Mouse (Mus musculus): ENCODE results near the gene Pom121l2. TPM values are rescaled to one million over a fixed set of nuclear protein-coding genes. Genes with fewer than 3 reads are reported as not detected.

Gene Pom121l2
- polyA plus RNA-seq, 1 experiment from 2014 or later = 0.12 TPM

GRCm38 (mm10) chr13:21940811-21941321, 40.1 kb upstream of the Pom121l2 start:
- peak; percentile 84 for DNase-seq (ENCODE audit: low spot score)
- ATAC-seq (replicated peaks; ENCODE audit: low FRiP score) = peak; percentile 39; the same call in 1 of the 2 replicates
- H3K4me1 ChIP-seq (replicated peaks; ENCODE audit: control insufficient read depth, insufficient read depth, low read length) = 0 out of 2 replicates have a peak, but pooled peaks cover 2% of the 10 kb centered on the region
- H3K4me3 ChIP-seq (ENCODE audit: low read depth, low read length) = peak overlapping the region; percentile 41
- no peaks in the 10 kb centered on the region for H3K27me3 ChIP-seq (ENCODE audit: control insufficient read depth, insufficient read depth, low read length)
- H3K9me3 ChIP-seq (ENCODE audit: control insufficient read depth, low read length) = no peaks in the 10 kb centered on the region
- no peak overlapping the region for H3K27ac ChIP-seq (ENCODE audit: low read depth, low read length)
- H3K4me2 ChIP-seq (ENCODE audit: low read depth, low read length, severe bottlenecking) = peak overlapping the region; percentile 55
- 0% methylated on average over 16 of the region's 16 CpGs for WGBS
- H3K36me3 ChIP-seq (ENCODE audit: control insufficient read depth, insufficient read depth, low read length) = no peaks in the 10 kb centered on the region
- H3K9ac ChIP-seq (ENCODE audit: low read length) = peak overlapping the region; percentile 60

DNA sequence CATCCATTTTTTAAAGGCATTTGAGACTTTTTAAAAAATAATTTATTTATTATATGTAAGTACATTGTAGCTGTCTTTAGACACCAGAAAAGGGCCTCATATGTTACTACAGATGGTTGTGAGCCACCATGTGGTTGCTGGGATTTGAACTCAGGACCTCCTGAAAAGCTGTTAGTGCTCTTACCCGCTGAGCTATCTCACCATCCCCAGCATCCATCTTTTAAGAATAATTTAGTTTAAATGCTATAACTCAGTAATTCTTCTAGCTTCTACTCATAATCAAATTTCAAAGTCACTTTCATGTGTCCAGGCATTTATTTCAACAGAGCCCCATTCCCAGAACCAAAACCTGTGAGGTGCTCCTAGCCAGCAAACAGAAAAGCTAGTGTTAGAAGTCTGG, 37.4 kb upstream of the Pom121l2 start:
- H3K27ac ChIP-seq (ENCODE audit: low read depth, low read length) = no peak overlapping the region
- H3K4me2 ChIP-seq (ENCODE audit: low read depth, low read length, severe bottlenecking) = no peak overlapping the region
- no peaks in the 10 kb centered on the region; the same call in 1 of the 2 replicates for H3K4me1 ChIP-seq (replicated peaks; ENCODE audit: control insufficient read depth, insufficient read depth, low read length)
- no peaks in the 10 kb centered on the region for H3K27me3 ChIP-seq (ENCODE audit: control insufficient read depth, insufficient read depth, low read length)
- 65% methylated on average over 1 of the region's 1 CpGs for WGBS
- ATAC-seq (replicated peaks; ENCODE audit: low FRiP score) = no peak
- no peak overlapping the region for H3K9ac ChIP-seq (ENCODE audit: low read length)
- DNase-seq (ENCODE audit: low spot score) = no peak
- no peaks in the 10 kb centered on the region for H3K9me3 ChIP-seq (ENCODE audit: control insufficient read depth, low read length)
- H3K4me3 ChIP-seq (ENCODE audit: low read depth, low read length) = no peak overlapping the region
- H3K36me3 ChIP-seq (ENCODE audit: control insufficient read depth, insufficient read depth, low read length) = no peaks in the 10 kb centered on the region

DNA sequence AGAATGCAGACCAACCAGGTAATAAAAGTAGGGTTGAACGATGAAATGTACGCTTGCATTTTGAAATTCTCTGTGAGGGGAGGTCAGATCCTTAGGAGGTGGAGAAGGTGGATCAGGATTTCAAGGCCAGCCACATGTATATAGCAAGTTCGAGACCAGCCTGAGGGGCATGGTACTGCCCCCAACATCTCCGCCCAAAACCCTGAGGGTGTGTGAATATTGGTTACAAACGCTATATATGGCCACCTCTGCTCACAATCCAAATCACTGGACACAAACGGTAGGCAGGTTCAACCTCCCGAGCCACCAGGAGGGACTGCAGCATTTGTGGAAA, 36.4 kb upstream of the Pom121l2 start:
- under 1% methylated on average over 7 of the region's 7 CpGs for WGBS
- no peak for DNase-seq (ENCODE audit: low spot score)
- Histone ChIP-seq H3K36me3 (ENCODE audit: control insufficient read depth, insufficient read depth, low read length) (no peaks in the 10 kb centered on the region; the same call in 1 of the 2 replicates), H3K4me1 (replicated peaks; ENCODE audit: control insufficient read depth, insufficient read depth, low read length) (no peaks in the 10 kb centered on the region; the same call in 1 of the 2 replicates), H3K9ac (ENCODE audit: low read length) (peak overlapping the region; percentile 92), H3K4me3 (ENCODE audit: low read depth, low read length) (peak overlapping the region; percentile 82), H3K27me3 (ENCODE audit: control insufficient read depth, insufficient read depth, low read length) (no peaks in the 10 kb centered on the region), H3K27ac (ENCODE audit: low read depth, low read length) (no peak overlapping the region), H3K9me3 (ENCODE audit: control insufficient read depth, low read length) (no peaks in the 10 kb centered on the region), H3K4me2 (ENCODE audit: low read depth, low read length, severe bottlenecking) (peak overlapping the region; percentile 82; the same call in 1 of the 2 replicates)
- no peak for ATAC-seq (replicated peaks; ENCODE audit: low FRiP score)

DNA sequence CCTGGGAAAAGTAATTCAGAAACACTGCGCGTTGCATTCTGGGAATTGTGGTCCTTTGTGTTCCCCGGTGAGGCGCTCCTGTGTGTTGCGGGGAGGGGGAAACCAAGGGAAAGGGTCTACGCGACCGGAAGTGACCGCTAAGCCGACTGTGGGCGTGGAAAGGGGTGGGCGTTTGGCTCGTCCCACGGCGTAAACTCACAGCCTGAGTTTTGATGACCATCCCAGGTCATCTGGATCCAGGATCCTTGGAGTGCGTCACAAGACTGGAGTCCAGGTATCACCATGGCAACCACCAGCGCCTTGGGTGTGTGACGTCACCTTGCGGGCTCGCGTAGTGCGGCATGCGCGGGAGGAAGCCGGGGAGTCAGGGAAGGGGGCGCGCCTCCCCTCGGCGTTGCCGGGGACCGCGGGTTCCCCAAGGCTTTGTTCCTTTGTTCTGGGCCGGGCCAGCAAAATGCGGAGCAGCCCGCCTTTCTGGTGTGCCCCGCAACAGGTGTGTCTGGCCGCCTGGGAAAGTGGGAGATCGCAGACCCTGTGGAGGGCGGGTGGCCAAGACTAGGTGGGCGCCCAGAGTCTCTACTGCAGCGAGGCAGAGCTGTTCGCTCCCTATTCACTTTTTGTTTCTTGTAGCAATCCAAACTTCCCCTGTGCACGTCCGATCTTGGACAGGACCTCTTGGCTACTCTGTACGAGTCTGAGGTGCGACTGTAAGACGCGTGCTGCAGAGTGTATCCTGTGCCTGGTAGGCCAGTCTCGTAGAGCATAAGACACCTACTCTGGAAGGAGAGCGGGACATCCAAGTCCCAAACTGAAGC, 35.9 kb upstream of the Pom121l2 start, which contains the start of gene Zfp184:
Gene Zfp184, plus strand, starts transcription at position 169 of the 815 bp plus-strand sequence.
- no peaks in the 10 kb centered on the region; the same call in 1 of the 2 replicates for H3K36me3 ChIP-seq (ENCODE audit: control insufficient read depth, insufficient read depth, low read length)
- peak within 1 kb of the TSS; percentile 92 for H3K9ac ChIP-seq (ENCODE audit: low read length)
- peak within 1 kb of the TSS; percentile 82 for H3K4me2 ChIP-seq (ENCODE audit: low read depth, low read length, severe bottlenecking)
- no peaks in the 10 kb centered on the region; the same call in 1 of the 2 replicates for H3K4me1 ChIP-seq (replicated peaks; ENCODE audit: control insufficient read depth, insufficient read depth, low read length)
- no peaks in the 10 kb centered on the region for H3K27me3 ChIP-seq (ENCODE audit: control insufficient read depth, insufficient read depth, low read length)
- WGBS = under 1% methylated on average over 50 of the region's 50 CpGs
- ATAC-seq (replicated peaks; ENCODE audit: low FRiP score) = peak; percentile 94
- no peaks in the 10 kb centered on the region for H3K9me3 ChIP-seq (ENCODE audit: control insufficient read depth, low read length)
- peak within 1 kb of the TSS; percentile 82 for H3K4me3 ChIP-seq (ENCODE audit: low read depth, low read length)
- DNase-seq (ENCODE audit: low spot score) = peak; percentile 95
- peak within 1 kb of the TSS; percentile 81 for H3K27ac ChIP-seq (ENCODE audit: low read depth, low read length)

- Histone ChIP-seq H3K27me3 (ENCODE audit: control insufficient read depth, insufficient read depth, low read length) (no peaks in the 10 kb centered on the region), H3K4me1 (replicated peaks; ENCODE audit: control insufficient read depth, insufficient read depth, low read length) (no peaks in the 10 kb centered on the region), H3K36me3 (ENCODE audit: control insufficient read depth, insufficient read depth, low read length) (no peaks in the 10 kb centered on the region), H3K4me3 (ENCODE audit: low read depth, low read length) (no peak overlapping the region), H3K4me2 (ENCODE audit: low read depth, low read length, severe bottlenecking) (no peak overlapping the region), H3K9ac (ENCODE audit: low read length) (no peak overlapping the region), H3K27ac (ENCODE audit: low read depth, low read length) (no peak overlapping the region), H3K9me3 (ENCODE audit: control insufficient read depth, low read length) (no peaks in the 10 kb centered on the region)
- 52% methylated on average over 1 of the region's 1 CpGs for WGBS
- no peak for DNase-seq (ENCODE audit: low spot score)
- ATAC-seq (replicated peaks; ENCODE audit: low FRiP score) = no peak
Measured at GRCm38 (mm10) chr13:21969269-21969668, 11.7 kb upstream of the Pom121l2 start.

DNA sequence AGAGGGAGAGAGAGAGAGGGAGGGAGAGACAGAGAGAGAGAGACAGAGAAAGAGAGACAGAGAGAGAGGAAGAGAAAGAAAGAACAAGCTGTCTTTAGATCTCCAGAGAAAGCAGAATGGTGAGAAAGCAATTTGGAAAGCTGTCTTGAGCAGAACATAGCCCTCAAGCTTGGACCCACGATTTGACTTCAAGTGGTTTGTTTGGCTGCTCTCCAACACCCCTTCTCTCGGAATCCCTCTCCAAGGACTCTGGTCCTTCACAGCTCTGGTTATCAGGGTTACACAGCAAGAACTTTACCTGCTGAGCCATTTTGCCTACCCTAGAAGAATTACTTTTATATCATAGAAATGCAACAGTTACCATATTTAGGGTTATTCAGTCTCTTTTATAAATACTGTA, 11.2 kb upstream of the Pom121l2 start:
- H3K27ac ChIP-seq (ENCODE audit: low read depth, low read length) = no peak overlapping the region
- H3K9ac ChIP-seq (ENCODE audit: low read length) = no peak overlapping the region
- no peaks in the 10 kb centered on the region for H3K9me3 ChIP-seq (ENCODE audit: control insufficient read depth, low read length)
- 63% methylated on average over 2 of the region's 2 CpGs for WGBS
- no peaks in the 10 kb centered on the region for H3K36me3 ChIP-seq (ENCODE audit: control insufficient read depth, insufficient read depth, low read length)
- DNase-seq (ENCODE audit: low spot score) (no peak), ATAC-seq (replicated peaks; ENCODE audit: low FRiP score) (no peak)
- no peaks in the 10 kb centered on the region for H3K27me3 ChIP-seq (ENCODE audit: control insufficient read depth, insufficient read depth, low read length)
- no peak overlapping the region for H3K4me2 ChIP-seq (ENCODE audit: low read depth, low read length, severe bottlenecking)
- H3K4me3 ChIP-seq (ENCODE audit: low read depth, low read length) = no peak overlapping the region
- H3K4me1 ChIP-seq (replicated peaks; ENCODE audit: control insufficient read depth, insufficient read depth, low read length) = no peaks in the 10 kb centered on the region

GRCm38 (mm10) chr13:21971641-21972040, 9.4 kb upstream of the Pom121l2 start:
- H3K4me1 ChIP-seq (replicated peaks; ENCODE audit: control insufficient read depth, insufficient read depth, low read length) = no peaks in the 10 kb centered on the region
- H3K4me3 ChIP-seq (ENCODE audit: low read depth, low read length) = no peak overlapping the region
- DNase-seq (ENCODE audit: low spot score) (no peak), ATAC-seq (replicated peaks; ENCODE audit: low FRiP score) (no peak)
- H3K27me3 ChIP-seq (ENCODE audit: control insufficient read depth, insufficient read depth, low read length) = no peaks in the 10 kb centered on the region
- no peak overlapping the region for H3K4me2 ChIP-seq (ENCODE audit: low read depth, low read length, severe bottlenecking)
- H3K9me3 ChIP-seq (ENCODE audit: control insufficient read depth, low read length) = no peaks in the 10 kb centered on the region
- H3K9ac ChIP-seq (ENCODE audit: low read length) = no peak overlapping the region
- 33% methylated on average over 3 of the region's 3 CpGs for WGBS
- no peak overlapping the region for H3K27ac ChIP-seq (ENCODE audit: low read depth, low read length)
- H3K36me3 ChIP-seq (ENCODE audit: control insufficient read depth, insufficient read depth, low read length) = no peaks in the 10 kb centered on the region

GRCm38 (mm10) chr13:21974221-21974725, 6.7 kb upstream of the Pom121l2 start:
- Histone ChIP-seq H3K4me2 (ENCODE audit: low read depth, low read length, severe bottlenecking) (peak overlapping the region; percentile 45), H3K27me3 (ENCODE audit: control insufficient read depth, insufficient read depth, low read length) (no peaks in the 10 kb centered on the region; the same call in 1 of the 2 replicates), H3K9ac (ENCODE audit: low read length) (peak overlapping the region; percentile 87), H3K27ac (ENCODE audit: low read depth, low read length) (peak overlapping the region; percentile 77), H3K9me3 (ENCODE audit: control insufficient read depth, low read length) (no peaks in the 10 kb centered on the region), H3K4me1 (replicated peaks; ENCODE audit: control insufficient read depth, insufficient read depth, low read length) (no peaks in the 10 kb centered on the region), H3K4me3 (ENCODE audit: low read depth, low read length) (peak overlapping the region; percentile 62), H3K36me3 (ENCODE audit: control insufficient read depth, insufficient read depth, low read length) (no peaks in the 10 kb centered on the region)
- ATAC-seq (replicated peaks; ENCODE audit: low FRiP score) = peak; percentile 88
- under 1% methylated on average over 23 of the region's 23 CpGs for WGBS
- DNase-seq (ENCODE audit: low spot score) = peak; percentile 97

Measured in forebrain, embryonic 11.5 days (tissue).